Mouse (Mus musculus) intestine, postnatal 0 days (tissue): ENCODE results near the gene Arf6. TPM values are rescaled to one million over a fixed set of nuclear protein-coding genes. Genes with fewer than 3 reads are reported as not detected.
A peak's percentile ranks its signal among the peaks of the same experiment; 100 is the strongest.

Source experiments
- ATAC-seq: fragments of 200-750 bp; cut with Nextera tagmentation; 2 replicates; pipeline ENCODE4 v1.8.0; 2017; ENCODE audit warnings: mild to moderate bottlenecking, moderate TSS enrichment, moderate library complexity
- H3K27ac ChIP-seq: fragments of 300-500 bp; sonication (generic); 2 replicates; pipeline ENCODE4 v1.5.1; 2014; ENCODE audit warnings: mild to moderate bottlenecking, low read depth, low read length, moderate library complexity
- H3K27me3 ChIP-seq: fragments of 300-500 bp; sonication (generic); replicated peaks from 2 replicates; pipeline ENCODE4 v1.6.1; 2014; ENCODE audit warnings: low read length, mixed read lengths; ENCODE audit not compliant: control insufficient read depth, insufficient read depth
- H3K36me3 ChIP-seq: fragments of 300-500 bp; sonication (generic); 2 replicates; pipeline ENCODE4 v1.6.1; 2014; ENCODE audit warnings: mild to moderate bottlenecking, moderate library complexity; ENCODE audit not compliant: control insufficient read depth, insufficient read depth
- H3K4me1 ChIP-seq: fragments of 300-500 bp; sonication (generic); replicated peaks from 2 replicates; pipeline ENCODE4 v1.6.1; 2014; ENCODE audit warnings: antibody characterized with exemption, low read length, mixed read lengths; ENCODE audit not compliant: control insufficient read depth, insufficient read depth
- H3K4me2 ChIP-seq: fragments of 300-500 bp; sonication (generic); replicated peaks from 2 replicates; pipeline ENCODE4 v1.6.1; 2014; ENCODE audit warnings: low read depth, mild to moderate bottlenecking, moderate library complexity
- H3K4me3 ChIP-seq: fragments of 300-500 bp; sonication (generic); 2 replicates; pipeline ENCODE4 v1.5.1; 2014; ENCODE audit warnings: low read depth, low read length
- H3K9ac ChIP-seq: fragments of 300-500 bp; sonication (generic); 2 replicates; pipeline ENCODE4 v1.6.1; 2014; ENCODE audit warnings: mild to moderate bottlenecking, low read depth, low read length
- H3K9me3 ChIP-seq: fragments of 300-500 bp; sonication (generic); 2 replicates; pipeline ENCODE4 v1.6.1; 2016; ENCODE audit warnings: mixed run types; ENCODE audit not compliant: control insufficient read depth
- CTCF ChIP-seq: sonication (generic); IDR thresholded peaks from 2 replicates; pipeline ENCODE4 v1.5.1; 2016; ENCODE audit warnings: low read depth, mild to moderate bottlenecking, control low read depth, antibody characterized with exemption, moderate library complexity
- WGBS: fragments of 180-500 bp; shearing (Covaris S2); extraction: QIAGEN DNeasy Blood & Tissue Kit; methylation state at CpG from one replicate; pipeline ENCODE4 v1.1.7; 2014; 5-methylcytosine and 5-hydroxymethylcytosine counted together
- polyA plus RNA-seq: library from polyadenylated mRNA; unstranded; fragments of >200 nt; fragmentation: Nextera tagmentation; extraction: Ambion mirVana; gene quantifications from 2 replicates; pipeline ENCODE4 v1.2.1, GENCODE M21; 2015

Arf6 gene
- polyA plus RNA-seq, 1 experiment from 2014 or later: 86.3 TPM

GRCm38 (mm10) chr12:69416793-69417192, 44.8 kb downstream of the Arf6 start:
- Histone ChIP-seq H3K4me2 (no peak overlapping the region), H3K9ac (no peak overlapping the region), H3K27ac (no peak overlapping the region), H3K4me1 (no peaks in the 10 kb centered on the region), H3K27me3 (no peaks in the 10 kb centered on the region), H3K9me3 (no peaks in the 10 kb centered on the region), H3K4me3 (no peak overlapping the region), H3K36me3 (no peaks in the 10 kb centered on the region)
- no peak for TF ChIP-seq CTCF
- 38% methylated on average over 7 of the region's 7 CpGs for WGBS
- ATAC-seq: peak; percentile 81

GRCm38 (mm10) chr12:69417701-69418291, 45.8 kb downstream of the Arf6 start:
- Histone ChIP-seq H3K27ac (no peak overlapping the region), H3K9me3 (no peaks in the 10 kb centered on the region), H3K27me3 (no peaks in the 10 kb centered on the region), H3K36me3 (no peaks in the 10 kb centered on the region), H3K4me3 (no peak overlapping the region), H3K4me2 (no peak overlapping the region), H3K9ac (no peak overlapping the region), H3K4me1 (no peaks in the 10 kb centered on the region)
- WGBS: 54% methylated on average over 9 of the region's 9 CpGs
- no peak for TF ChIP-seq CTCF
- ATAC-seq: no peak

DNA sequence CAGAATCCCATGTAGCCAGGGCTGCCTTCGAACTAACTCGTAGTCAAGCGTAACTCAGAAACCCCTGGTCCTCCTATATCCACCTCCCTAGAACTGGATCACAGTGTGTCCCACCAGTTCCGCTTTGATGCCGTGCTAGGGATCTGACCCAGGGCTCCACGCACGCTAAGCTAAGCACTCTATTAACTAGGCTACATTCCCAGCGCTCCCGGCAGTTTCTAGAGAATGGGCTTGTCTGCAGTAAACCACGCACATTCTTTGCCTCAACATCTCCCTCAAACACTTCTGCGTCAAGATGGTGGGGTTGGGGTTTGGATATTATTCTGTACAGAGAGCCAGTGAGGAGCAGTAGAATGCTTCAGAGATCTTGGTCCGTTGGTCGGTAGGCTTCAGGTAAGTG, 46.7 kb downstream of the Arf6 start:
- no peak for ATAC-seq
- no peak overlapping the region for H3K27ac ChIP-seq
- no peaks in the 10 kb centered on the region for H3K36me3 ChIP-seq
- H3K27me3 ChIP-seq: no peaks in the 10 kb centered on the region
- WGBS: 85% methylated on average over 13 of the region's 13 CpGs
- H3K4me2 ChIP-seq: no peak overlapping the region
- no peak overlapping the region for H3K9ac ChIP-seq
- no peak for TF ChIP-seq CTCF
- no peaks in the 10 kb centered on the region for H3K9me3 ChIP-seq
- H3K4me3 ChIP-seq: no peak overlapping the region
- no peaks in the 10 kb centered on the region for H3K4me1 ChIP-seq

DNA sequence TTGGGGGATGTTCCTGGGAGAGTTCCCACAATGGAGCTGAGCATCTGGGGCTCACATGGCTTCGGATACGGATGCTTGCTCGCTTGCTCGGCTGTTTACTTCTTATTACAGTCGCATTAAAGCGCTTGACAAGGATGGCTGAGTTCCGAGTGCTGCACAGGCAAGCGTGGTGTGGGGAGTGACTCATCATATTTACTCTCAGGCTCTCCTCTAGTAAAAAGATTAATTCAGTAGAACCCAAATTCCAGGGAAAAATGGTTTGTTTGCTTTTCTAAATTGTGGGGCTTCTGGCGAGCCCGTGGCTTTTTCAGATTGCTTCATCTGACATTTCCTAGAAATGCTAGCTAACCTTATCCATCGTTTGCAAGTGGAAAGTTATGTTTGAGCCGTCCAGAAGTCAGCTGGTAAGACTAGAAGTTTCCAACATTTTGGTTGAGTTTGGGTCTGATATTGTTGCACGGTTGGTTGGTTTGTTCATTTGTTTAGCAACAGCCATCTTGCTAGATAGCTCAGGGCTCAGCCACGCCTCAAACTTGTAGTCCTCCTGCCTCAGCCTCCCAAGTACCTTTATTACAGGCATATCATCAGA, 47.2 kb downstream of the Arf6 start:
- H3K27ac ChIP-seq: no peak overlapping the region
- H3K4me1 ChIP-seq: no peaks in the 10 kb centered on the region
- no peaks in the 10 kb centered on the region for H3K36me3 ChIP-seq
- no peak for TF ChIP-seq CTCF
- ATAC-seq: no peak
- H3K9ac ChIP-seq: no peak overlapping the region
- no peaks in the 10 kb centered on the region for H3K27me3 ChIP-seq
- WGBS: 47% methylated on average over 14 of the region's 14 CpGs
- no peak overlapping the region for H3K4me3 ChIP-seq
- H3K4me2 ChIP-seq: no peak overlapping the region
- no peaks in the 10 kb centered on the region for H3K9me3 ChIP-seq

DNA sequence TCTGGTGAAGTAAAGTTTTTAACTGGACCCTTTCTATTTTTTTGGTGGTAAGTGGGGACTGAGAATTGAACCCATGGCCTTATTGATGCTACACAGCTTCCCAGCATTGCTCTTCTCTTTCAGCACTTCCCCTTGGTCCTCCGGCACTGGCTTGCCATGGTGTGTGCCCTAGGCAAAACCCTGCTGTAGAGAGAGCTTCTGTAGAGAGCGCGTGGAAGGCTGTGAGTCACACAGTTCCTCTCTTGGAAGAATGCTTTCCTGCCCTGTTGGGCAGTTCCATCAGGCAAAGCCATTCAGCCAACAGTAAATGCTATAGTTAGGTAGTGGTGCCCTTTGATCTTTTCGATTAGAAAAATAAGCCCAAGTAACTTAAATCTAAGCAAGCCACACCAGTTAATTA, 47.7 kb downstream of the Arf6 start:
- Histone ChIP-seq H3K27ac (no peak overlapping the region), H3K27me3 (no peaks in the 10 kb centered on the region), H3K4me2 (no peak overlapping the region), H3K9ac (no peak overlapping the region), H3K4me1 (no peaks in the 10 kb centered on the region), H3K9me3 (no peaks in the 10 kb centered on the region), H3K4me3 (no peak overlapping the region), H3K36me3 (no peaks in the 10 kb centered on the region)
- no peak for TF ChIP-seq CTCF
- WGBS: 80% methylated on average over 4 of the region's 4 CpGs
- ATAC-seq: no peak

DNA sequence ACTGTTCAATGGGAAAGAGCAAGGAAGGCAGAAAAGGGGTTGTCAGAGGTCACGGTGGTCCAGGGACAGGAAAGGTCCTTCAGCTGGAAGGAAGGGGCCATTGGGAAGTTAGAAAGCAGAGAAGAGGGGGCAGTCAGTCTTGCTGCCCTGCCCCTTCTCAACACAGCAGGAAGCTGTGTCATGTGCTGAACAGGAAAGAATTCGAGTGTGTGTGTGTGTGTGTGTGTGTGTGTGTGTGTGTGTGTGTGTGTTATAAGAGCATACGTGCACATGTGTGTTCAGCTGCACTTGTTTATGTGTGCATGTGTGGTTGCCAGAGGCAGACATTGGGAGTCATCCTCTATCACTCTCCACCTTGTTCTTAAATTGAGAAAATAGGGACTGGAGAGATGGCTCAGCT, 48.8 kb downstream of the Arf6 start:
- Histone ChIP-seq H3K4me1 (no peaks in the 10 kb centered on the region), H3K36me3 (no peaks in the 10 kb centered on the region), H3K4me3 (no peak overlapping the region), H3K27me3 (no peaks in the 10 kb centered on the region), H3K4me2 (no peak overlapping the region), H3K9me3 (no peaks in the 10 kb centered on the region), H3K9ac (no peak overlapping the region), H3K27ac (no peak overlapping the region)
- no peak for ATAC-seq
- WGBS: 67% methylated on average over 3 of the region's 3 CpGs
- TF ChIP-seq CTCF: no peak
